Mouse (Mus musculus): Measurements from ENCODE around the gene St6galnac1.

The St6galnac1 gene

DNA sequence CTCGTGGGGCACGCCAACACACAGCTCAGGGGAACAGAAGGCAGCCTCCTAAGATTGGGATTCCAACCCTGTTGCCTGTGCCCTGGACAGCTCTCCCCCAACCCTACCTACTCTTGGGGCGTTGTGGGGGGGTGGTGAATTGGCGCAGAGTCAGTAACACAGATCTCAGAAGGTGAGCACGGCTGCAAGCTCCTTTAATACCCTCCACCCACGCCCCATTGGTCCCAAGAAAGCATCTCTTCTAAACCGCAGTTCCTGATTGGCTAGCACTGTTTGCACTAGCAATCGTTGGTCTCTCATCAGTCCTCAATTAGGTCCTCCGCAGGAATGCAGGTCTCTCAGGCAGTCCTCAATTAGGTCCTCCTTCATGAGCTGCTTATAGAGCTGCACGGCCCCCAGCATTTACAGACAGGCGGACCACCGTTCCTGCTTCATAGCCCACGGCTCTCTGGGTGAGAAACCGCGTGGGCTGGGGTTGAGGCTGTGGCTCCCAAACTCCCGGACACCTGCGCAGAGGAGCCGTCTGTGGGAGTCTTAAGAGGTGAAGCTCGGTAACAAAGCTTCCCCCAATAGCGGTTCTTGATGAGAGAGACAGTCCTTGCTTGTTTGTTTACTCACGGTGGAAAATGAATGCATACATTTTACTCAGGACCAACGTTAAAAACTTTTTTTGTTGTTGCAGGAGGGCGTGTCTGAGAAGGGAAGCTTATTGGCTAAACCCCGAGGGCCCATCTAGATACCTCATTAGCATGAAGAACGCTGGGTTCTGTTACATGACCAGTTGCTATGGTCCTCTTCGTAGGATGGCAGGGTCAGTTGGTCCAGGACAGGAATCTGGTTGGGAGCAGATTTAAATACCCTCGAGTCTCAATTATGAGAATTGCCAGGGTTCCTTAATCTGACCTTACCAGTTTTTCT, 50.0 kb downstream of the St6galnac1 start:
- DNase-seq = no peak

DNA sequence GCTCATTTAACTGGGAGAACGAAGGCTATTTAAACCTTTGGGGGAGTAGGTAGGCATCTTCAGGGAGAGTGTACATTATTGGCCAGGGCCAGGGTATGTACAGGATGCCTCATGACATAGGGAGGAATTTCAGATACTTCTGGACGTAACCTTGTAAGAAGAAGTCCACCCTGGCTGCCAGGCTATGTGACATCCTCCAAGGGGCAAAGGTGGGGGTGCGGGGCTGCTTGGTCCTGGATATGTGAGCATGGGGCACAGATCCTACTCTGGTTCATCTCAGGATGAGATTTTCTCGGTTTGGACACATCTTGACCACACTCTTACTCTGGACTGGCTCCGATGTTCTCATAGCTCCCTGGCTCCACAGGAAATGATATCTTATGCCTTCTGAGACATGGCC, 52.2 kb downstream of the St6galnac1 start:
- no peak for DNase-seq

DNA sequence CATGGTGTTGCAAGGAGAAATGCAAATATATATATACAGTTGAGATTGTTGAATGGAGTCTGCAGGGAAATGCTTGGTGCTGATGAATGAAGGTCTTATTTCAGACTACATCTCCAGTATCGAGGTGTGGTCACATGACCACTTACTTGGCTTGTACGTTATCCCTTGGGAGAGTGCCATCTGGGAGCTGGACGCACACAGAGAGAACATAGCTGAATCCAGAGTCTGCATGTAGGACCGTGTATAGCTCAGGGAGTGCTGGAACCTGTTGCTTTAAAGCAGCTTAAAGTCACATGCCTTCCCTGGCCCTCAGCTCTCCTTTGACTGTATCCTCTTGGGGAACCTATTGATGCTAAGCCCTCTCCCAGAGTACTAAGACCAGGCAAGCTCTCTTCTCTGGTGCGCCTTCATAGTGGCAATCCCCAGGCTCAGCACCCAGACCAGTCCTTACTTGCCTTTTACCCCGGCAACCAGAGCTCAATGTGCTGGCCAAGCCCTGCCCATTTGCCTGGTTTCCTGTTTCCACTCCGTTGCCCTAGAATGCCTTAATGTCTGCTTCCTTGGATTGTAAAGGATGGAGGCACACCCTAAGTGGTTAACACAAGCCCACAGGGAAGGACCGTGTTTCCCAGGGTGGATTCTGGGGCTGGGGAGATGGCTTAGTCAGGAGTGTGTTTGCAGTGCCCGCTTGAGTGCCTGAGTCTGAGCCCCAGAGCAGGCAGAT, 53.6 kb downstream of the St6galnac1 start:
- no peak for DNase-seq

GRCm38 (mm10) chr11:116720319-116720865, 54.9 kb downstream of the St6galnac1 start:
- DNase-seq = no peak
